Mouse (Mus musculus): ENCODE measurements around the gene Mrps23. TPM values are rescaled to one million over a fixed set of nuclear protein-coding genes. Genes with fewer than 3 reads are reported as not detected.

Mrps23 gene
- total and polyA plus RNA-seq, 3 experiments, result 121 to 314 (median 303) TPM

DNA sequence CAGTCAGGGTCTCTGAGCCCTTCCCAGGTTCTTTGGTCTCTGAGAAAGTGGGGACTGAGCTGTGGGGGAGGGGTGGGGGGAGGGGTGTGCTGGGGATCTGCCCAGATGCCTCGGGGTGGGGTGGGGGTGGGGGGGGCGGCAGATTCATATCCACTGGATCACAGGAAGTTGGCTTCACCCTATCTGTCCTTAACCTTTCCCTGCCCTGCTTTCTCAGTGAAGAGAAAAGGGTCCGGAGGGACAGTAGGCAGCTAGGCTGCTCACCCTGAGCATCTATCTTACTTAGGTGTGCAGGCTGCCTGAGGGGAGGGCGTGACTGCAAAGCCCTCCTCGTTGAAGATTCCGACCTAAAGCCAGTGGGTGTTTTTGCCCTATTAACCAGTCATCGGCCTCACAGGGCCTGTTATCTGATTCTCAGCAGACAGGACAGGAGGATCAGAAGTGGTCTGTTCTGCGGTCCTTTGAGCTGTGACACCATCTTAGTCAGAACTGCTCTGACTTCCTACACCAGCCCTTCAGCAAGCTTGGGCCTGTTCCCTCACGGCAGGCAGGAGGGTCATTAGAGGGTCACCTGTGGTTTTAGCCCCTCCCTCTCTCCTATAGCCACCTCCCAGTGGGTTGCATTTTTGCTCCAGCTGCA is 30.7 kb upstream of the Mrps23 start:
- no peak for DNase-seq
- H3K9ac ChIP-seq (ENCODE audit: low read depth, low read length), result peak overlapping the region; percentile 20; the same call in 1 of the 2 replicates
- H3K4me1 ChIP-seq (ENCODE audit: control insufficient read depth, insufficient read depth, low read length), result peaks cover 10% of the 10 kb centered on the region

GRCm38 (mm10) chr11:88180467-88180958 is 23.7 kb upstream of the Mrps23 start:
- Histone ChIP-seq H3K4me3 (no peak overlapping the region), H3K36me3 (ENCODE audit: control insufficient read depth, insufficient read depth, low read length) (peaks cover 5% of the 10 kb centered on the region), H3K4me1 (ENCODE audit: control insufficient read depth, insufficient read depth, low read length) (peaks cover 12% of the 10 kb centered on the region), H3K79me2 (replicated peaks; ENCODE audit: control insufficient read depth, insufficient read depth, low read length) (no peaks in the 10 kb centered on the region), H3K27ac (peak overlapping the region; percentile 88), H3K9ac (ENCODE audit: low read depth, low read length) (peak overlapping the region; percentile 58), H3K27me3 (ENCODE audit: control insufficient read depth, insufficient read depth, low read length) (no peaks in the 10 kb centered on the region)
- intact Hi-C loops (cut with DNase I), result loop anchor here (2.0 kb wide), 2 partner anchors 48 to 112 kb away; partner anchors contain the start of gene Vezf1
- DNase-seq, result peak in 1 of 2 experiments; percentile 51
- no peak for TF ChIP-seq POLR2A (IDR thresholded peaks at IDR 0.05; ENCODE audit: insufficient read depth, low read depth, low read length)
- 0 out of 2 replicates have a peak, but pooled peaks have one; percentile 5 for TF ChIP-seq CTCF (IDR thresholded peaks at IDR 0.05)
- 0 out of 2 replicates have a peak, but pooled peaks have one; percentile 5 for TF ChIP-seq EP300 (IDR thresholded peaks at IDR 0.05; ENCODE audit: insufficient read depth, low read depth, low read length)
- 9% methylated on average over 6 of the region's 6 CpGs for WGBS

More for the DNA sequence above, 30.7 kb upstream of the Mrps23 start:
- Histone ChIP-seq H3K27ac (peak overlapping the region; percentile 89), H3K36me3 (ENCODE audit: control insufficient read depth, insufficient read depth, low read length) (peaks cover 2% of the 10 kb centered on the region; the same call in 1 of the 2 replicates), H3K79me2 (replicated peaks; ENCODE audit: control insufficient read depth, insufficient read depth, low read length) (no peaks in the 10 kb centered on the region), H3K27me3 (ENCODE audit: control insufficient read depth, insufficient read depth, low read length) (no peaks in the 10 kb centered on the region), H3K4me3 (no peak overlapping the region)
- TF ChIP-seq POLR2A (IDR thresholded peaks at IDR 0.05; ENCODE audit: insufficient read depth, low read depth, low read length) (no peak), CTCF (IDR thresholded peaks at IDR 0.05) (no peak), EP300 (IDR thresholded peaks at IDR 0.05; ENCODE audit: insufficient read depth, low read depth, low read length) (no peak)
- 25% methylated on average over 8 of the region's 9 CpGs for WGBS
- intact Hi-C loops (cut with DNase I), result no loop called here

DNA sequence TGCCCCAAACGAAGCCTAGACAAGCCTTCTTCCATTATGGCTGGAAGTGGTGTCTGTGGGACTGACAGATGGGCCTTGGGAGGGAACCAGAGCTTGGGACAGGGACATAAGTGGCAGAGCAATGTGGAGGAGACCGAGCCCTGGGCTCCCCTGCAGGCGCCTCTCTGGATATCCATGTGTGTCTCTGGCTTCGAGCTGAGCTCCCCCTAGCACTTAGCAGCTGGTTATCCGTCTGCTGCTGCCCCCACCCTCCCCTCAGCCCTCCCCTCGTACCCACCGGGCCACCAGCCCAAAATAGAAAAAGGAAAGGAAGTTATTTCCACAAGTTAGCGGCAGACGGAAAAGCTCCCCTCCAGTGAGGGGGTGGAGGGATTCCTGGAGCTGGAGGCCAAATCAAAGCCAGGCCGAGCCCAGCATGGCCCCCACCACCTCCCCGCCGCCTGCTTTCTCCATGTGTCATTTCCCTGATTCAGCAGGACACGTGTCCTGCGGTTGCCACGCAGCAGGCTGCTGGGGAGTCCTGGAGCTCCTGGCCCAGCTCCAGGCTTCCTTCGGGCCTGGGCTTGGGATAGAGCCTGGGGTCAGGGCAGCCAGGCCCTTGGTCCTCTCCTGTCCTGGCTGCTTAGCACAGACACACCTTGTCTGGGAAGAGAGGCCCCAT is 23.1 kb upstream of the Mrps23 start:
- peaks cover 12% of the 10 kb centered on the region for H3K4me1 ChIP-seq (ENCODE audit: control insufficient read depth, insufficient read depth, low read length)
- 1% methylated on average over 16 of the region's 16 CpGs for WGBS
- peak overlapping the region; percentile 58 for H3K9ac ChIP-seq (ENCODE audit: low read depth, low read length)
- H3K79me2 ChIP-seq (replicated peaks; ENCODE audit: control insufficient read depth, insufficient read depth, low read length), result no peaks in the 10 kb centered on the region
- H3K27me3 ChIP-seq (ENCODE audit: control insufficient read depth, insufficient read depth, low read length), result no peaks in the 10 kb centered on the region
- H3K27ac ChIP-seq, result peak overlapping the region; percentile 88
- TF ChIP-seq EP300 (IDR thresholded peaks at IDR 0.05; ENCODE audit: insufficient read depth, low read depth, low read length) (peak; percentile 77), POLR2A (IDR thresholded peaks at IDR 0.05; ENCODE audit: insufficient read depth, low read depth, low read length) (no peak), CTCF (IDR thresholded peaks at IDR 0.05) (peak; percentile 43)
- DNase-seq, result peak; percentile 84 to 91
- H3K36me3 ChIP-seq (ENCODE audit: control insufficient read depth, insufficient read depth, low read length), result peaks cover 5% of the 10 kb centered on the region
- intact Hi-C loops (cut with DNase I), result loop anchor here (2.0 kb wide), 2 partner anchors 48 to 112 kb away; partner anchors contain the start of gene Vezf1
- H3K4me3 ChIP-seq, result no peak overlapping the region

DNA sequence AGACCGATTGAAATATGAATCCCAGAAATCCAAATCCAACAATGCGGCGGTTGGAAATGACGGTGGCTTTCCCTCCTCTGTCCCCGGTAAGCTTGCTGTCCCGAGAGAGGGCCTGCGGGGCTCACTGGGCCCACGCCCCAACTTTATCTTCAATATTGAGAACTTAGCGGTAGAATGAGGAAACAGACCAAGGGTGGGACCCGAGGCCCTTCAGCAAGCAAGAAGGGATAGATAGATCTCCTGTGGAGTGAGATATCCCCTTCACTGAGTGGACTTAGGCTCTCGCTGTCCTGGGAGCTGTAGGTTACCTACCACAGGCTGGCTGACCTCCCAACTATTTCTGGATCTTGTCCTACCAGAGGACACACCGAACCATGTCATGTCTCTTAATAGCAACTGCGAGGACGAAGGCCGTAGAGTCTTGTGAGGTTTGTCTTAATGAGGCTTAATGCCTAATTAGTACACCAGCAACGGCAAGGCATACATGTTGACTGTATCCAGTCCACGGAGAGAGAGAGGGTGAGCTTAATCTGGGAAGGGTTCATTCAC is 19.5 kb upstream of the Mrps23 start:
- Histone ChIP-seq H3K4me1 (ENCODE audit: control insufficient read depth, insufficient read depth, low read length) (peaks cover 22% of the 10 kb centered on the region), H3K9ac (ENCODE audit: low read depth, low read length) (peak overlapping the region; percentile 26; the same call in 1 of the 2 replicates), H3K4me3 (no peak overlapping the region), H3K27ac (peak overlapping the region; percentile 82), H3K36me3 (ENCODE audit: control insufficient read depth, insufficient read depth, low read length) (peaks cover 5% of the 10 kb centered on the region), H3K27me3 (ENCODE audit: control insufficient read depth, insufficient read depth, low read length) (no peaks in the 10 kb centered on the region), H3K79me2 (replicated peaks; ENCODE audit: control insufficient read depth, insufficient read depth, low read length) (no peaks in the 10 kb centered on the region)
- intact Hi-C loops (cut with DNase I), result no loop called here
- TF ChIP-seq POLR2A (IDR thresholded peaks at IDR 0.05; ENCODE audit: insufficient read depth, low read depth, low read length) (no peak), EP300 (IDR thresholded peaks at IDR 0.05; ENCODE audit: insufficient read depth, low read depth, low read length) (0 out of 2 replicates have a peak, but pooled peaks have one; percentile 34)
- 68% methylated on average over 17 of the region's 17 CpGs for WGBS
- DNase-seq, result peak in 1 of 2 experiments; percentile 54

DNA sequence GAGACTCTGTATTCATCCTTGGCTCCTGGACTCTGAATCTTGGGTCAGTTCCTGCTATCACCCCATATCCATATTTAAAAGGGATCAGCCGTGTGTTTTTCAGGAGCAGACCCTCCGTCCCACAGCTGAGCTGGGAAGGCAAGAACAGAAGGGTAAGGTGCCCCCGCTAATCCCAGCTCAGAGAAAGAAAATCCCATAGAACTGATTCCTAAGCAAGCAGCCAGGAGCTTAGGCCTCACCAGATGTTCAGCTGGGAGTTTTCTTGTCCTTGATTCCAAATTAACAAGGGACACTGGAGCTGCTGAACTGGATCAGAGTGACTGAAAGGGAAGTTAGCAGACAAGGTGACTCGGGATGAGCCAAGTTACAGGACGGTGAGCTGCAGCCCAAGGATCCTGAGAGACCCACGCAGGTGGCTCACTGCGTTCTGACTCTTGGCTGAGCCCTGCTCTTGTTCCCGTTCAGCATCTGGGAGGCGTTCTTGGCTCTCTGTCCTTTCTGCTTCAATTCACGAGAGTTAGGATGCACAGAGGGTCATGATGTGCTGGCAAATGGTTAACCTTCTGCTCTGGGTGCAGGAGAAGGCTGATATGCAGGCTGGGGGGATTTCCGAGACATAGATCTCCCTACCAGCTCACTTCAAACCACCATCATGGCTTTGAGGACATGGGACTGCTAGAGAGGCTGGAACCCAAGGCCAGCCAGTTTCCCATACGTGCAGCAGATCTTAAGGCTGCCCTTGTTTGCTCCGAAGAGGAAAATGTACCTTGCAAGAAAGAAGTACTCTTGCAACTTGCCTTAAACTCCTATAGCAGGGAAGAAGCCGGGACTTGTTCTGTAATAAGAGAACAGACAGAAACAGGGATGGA is 17.9 kb upstream of the Mrps23 start:
- intact Hi-C loops (cut with DNase I), result loop anchor here (2.0 kb wide), 1 partner anchor 22 kb away; no protein-coding TSS in a partner anchor

More for the DNA sequence above, 17.9 kb upstream of the Mrps23 start:
- no peak for DNase-seq
- Histone ChIP-seq H3K36me3 (ENCODE audit: control insufficient read depth, insufficient read depth, low read length) (no peaks in the 10 kb centered on the region; the same call in 1 of the 2 replicates), H3K27ac (peak overlapping the region; percentile 87), H3K79me2 (replicated peaks; ENCODE audit: control insufficient read depth, insufficient read depth, low read length) (no peaks in the 10 kb centered on the region), H3K27me3 (ENCODE audit: control insufficient read depth, insufficient read depth, low read length) (no peaks in the 10 kb centered on the region), H3K9ac (ENCODE audit: low read depth, low read length) (peak overlapping the region; percentile 17; the same call in 1 of the 2 replicates), H3K4me3 (no peak overlapping the region), H3K4me1 (ENCODE audit: control insufficient read depth, insufficient read depth, low read length) (peaks cover 13% of the 10 kb centered on the region)
- 85% methylated on average over 14 of the region's 14 CpGs for WGBS
- TF ChIP-seq CTCF (IDR thresholded peaks at IDR 0.05), result no peak
- no peak for TF ChIP-seq EP300 (IDR thresholded peaks at IDR 0.05; ENCODE audit: insufficient read depth, low read depth, low read length)
- TF ChIP-seq POLR2A (IDR thresholded peaks at IDR 0.05; ENCODE audit: insufficient read depth, low read depth, low read length), result no peak
